Mouse (Mus musculus): Measurements from ENCODE around the gene Olfr692.
"Not testable (repeated sequence)": the region's sequence is repeated elsewhere in the genome, so short reads cannot be mapped to it uniquely, and the experiment has no call there.

Gene Olfr692

DNA sequence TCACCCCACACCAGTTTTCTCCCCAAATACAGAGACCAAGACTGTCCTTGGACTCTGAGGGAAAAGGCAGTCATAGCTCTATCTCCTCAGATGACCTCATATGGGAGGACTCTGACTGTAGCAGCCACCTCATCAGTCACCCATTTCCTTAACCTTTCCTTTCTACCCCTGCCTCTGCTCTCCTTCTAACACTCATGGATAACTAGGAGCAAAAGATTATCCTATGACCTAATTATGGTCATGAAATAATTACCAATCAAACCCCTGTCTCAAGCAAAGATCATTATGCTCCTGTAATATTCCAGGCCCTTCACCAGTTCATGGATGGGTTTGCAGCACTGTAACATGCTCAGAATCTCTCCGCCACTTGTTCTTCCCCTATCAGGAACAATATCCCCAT, at the start of gene Olfr692:
TSS of gene Olfr692 (plus strand) at position 301 of the 400 bp plus-strand sequence.
- no peak for DNase-seq

DNA sequence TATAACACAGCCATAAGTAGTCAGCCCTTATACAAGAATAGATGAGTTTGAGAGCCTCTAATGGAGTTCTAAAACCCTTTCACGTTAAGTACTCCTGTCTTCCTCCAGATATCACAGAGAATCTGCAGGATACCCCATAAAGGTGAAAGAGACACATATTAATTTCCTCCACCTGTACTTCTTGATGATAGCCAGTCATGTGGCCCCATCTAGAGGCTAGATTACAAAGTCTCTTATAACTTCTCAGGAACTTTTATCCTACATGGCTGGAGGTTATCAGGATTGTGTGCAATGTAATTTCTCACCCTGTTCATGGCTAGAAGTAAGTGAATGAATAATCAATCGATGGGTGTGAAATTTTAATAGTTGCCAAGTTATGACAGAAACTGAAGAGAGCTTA, 42.7 kb upstream of the Olfr692 start:
- DNase-seq = no peak

DNA sequence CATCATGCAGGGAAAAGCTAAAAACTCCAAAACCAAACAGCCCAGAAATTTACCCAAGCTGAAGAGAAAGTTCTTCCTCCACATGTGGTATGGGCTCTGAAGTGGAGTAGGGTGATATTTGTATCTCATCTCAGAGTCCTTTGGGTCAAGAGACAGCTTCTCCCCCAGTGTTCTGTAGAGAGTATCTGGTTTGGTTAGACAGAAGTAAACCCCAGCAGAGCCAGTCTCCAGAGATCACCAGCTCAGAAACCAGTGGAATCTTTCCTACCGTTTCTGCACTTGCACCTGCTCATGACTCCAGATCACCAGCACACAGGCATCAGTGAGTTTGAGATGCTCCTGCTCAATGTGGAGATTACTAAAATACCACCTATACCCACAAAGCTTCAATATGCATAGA, 34.0 kb upstream of the Olfr692 start, which contains the start of gene Olfr690:
TSS of gene Olfr690 (minus strand) at position 101 of the 400 bp plus-strand sequence.
- no peak for DNase-seq

DNA sequence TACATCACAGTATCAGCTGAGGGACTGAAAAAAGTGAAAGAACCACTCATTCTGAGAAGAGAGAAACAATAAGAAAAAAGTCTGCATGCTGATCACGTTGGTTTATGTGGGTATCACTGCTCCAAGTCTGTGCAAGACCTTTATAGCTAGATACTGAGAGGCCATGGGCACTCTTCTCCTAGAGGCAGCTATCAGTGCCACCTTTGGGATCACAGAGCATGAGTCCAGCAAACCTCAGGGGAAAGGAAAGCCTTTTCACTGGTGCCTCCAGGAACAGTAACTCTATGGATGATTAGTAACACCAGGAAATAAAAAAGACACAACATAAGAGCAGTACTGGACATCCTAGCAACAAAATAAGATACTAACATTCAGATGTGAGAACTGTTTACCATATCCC, 25.9 kb upstream of the Olfr692 start, which contains the start of gene Olfr691:
TSS of gene Olfr691 (minus strand) at position 101 of the 400 bp plus-strand sequence.
- DNase-seq = no peak

DNA sequence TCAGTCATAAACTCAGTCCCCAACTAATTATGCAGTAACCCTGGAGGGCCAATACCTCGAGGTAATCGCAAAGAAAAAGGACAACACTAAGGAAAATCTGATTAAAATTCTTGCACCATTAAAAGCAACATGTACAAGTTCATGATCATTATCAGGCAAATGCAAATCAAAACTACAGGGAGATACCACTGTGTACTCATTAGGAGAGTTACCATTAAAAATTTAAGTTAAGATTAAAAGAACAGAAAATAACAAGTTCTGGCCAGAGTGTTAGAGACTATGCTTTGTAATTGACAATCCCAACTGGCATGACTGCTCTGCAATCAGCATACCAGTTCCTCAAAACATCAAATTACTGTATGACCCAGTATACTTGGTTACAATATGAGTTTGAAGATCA, 25.3 kb upstream of the Olfr692 start:
- no peak for DNase-seq

DNA sequence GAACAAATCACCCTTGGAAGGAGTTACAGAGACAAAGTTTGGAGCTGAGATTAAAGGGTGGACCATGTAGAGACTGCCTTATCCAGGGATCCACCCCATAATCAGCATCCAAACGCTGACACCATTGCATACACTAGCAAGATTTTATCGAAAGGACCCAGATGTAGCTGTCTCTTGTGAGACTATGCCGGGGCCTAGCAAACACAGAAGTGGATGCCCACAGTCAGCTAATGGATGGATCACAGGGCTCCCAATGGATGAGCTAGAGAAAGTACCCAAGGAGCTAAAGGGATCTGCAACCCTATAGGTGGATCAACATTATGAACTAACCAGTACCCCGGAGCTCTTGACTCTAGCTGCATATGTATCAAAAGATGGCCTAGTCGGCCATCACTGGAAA, 12.0 kb upstream of the Olfr692 start:
- DNase-seq = not testable (repeated sequence)

DNA sequence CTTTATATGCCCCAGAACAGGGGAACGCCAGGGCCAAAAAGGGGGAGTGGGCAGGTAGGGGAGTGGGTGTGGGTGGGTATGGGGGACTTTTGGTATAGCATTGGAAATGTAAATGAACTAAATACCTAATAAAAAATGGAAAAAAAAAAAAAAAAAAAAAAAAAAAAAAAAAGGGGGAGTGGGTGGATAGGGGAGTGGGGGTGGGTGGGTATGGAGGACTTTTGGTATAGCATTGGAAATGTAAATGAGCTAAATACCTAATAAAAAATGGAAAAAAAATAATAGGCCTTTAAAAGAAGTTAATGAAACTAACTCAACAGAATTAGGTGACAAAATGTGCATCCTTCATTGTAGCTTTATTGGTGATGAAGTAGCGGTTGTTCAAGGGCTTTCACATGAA, 11.5 kb upstream of the Olfr692 start:
- DNase-seq = not testable (repeated sequence)

DNA sequence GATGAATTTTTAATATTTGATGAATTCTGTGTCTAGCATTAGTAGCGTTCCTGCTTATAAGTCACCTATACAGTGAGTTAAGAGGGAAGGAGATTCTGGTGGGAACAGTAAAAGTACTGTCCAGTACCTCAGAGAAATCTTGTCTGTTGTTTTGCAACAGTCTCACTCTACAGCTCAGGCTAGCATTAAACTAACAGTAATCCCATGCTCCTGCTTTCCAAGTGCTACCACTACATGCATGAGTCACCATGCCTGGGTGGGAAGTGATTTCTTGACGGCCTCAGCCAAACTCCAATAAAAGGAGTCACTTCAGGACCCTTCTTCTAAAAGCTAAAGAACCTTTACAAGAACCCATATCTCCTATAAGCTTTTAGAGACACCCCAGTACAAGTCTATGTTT, 6.3 kb upstream of the Olfr692 start:
- DNase-seq = no peak

DNA sequence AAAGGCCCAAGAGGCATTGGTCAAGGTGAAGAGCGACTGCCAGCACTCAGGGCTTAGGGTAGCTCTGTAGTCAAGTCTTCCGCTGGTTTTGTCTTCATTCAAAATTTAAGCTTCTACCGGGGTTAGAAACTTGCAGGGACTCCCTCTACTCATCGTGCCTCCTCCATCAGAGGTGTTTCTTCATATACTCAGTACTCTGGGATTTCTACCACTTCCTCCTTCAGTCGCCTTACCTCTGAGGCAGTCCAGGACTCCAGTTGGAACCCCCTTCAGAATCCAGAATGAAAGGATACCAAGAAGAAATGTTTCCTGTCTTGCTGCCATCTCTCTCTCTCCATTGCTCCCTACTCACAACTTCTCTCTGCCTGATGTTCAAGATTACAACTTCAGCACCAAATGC, 762 bp upstream of the Olfr692 start:
- DNase-seq = no peak

DNA sequence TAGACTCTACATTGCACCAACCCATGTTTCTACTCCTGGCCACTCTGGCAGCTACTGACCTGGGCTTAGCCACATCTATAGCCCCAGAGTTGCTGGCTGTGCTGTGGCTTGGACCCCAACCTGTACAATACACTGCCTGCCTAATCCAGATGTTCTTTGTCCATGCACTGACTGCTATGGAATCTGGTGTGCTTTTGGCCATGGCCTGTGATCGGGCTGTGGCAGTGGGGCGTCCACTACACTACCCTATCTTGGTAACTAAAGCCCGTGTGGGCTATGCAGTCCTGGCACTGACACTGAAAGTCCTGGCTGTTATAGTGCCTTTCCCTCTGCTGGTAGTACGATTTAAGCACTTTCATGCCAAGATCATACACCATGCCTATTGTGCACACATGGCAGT, 491 bp downstream of the Olfr692 start:
- DNase-seq = no peak

DNA sequence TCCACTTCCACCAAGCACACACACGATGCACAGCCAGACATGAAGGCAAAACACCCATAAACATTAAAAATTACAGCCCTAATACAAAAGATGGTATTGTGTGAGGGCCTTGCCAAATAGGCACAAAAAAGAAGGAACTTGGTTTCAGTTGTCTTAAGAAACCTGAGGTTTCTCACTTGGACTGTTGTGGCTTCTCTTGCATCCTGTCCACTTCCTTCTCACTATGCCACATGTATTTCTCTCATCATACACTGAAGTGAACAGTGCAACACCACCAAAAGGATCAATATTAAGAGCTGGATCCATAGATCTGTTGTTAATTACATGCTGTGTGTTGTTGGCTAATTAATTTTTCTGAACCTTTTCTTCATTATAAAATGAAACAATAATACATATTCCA, 4.9 kb downstream of the Olfr692 start:
- no peak for DNase-seq

DNA sequence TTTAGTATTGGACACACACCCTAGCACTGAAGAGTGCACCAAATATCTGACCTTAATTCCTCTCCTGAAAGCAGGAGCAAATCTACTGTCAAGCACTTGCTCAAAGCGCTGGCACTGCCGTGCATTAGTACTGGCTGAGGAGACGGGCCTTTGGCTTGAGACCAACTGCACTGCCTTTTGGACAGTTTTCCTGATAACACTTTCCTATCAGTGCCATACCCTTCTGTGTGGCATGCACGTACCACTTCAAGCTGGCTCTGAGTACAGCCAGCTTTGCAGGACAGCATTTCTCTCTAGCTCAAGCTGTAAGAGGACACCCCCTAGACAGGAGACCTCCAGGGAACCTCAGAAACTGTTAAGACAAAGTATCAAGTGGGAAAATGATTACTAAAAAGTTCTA, 5.5 kb downstream of the Olfr692 start:
- no peak for DNase-seq

DNA sequence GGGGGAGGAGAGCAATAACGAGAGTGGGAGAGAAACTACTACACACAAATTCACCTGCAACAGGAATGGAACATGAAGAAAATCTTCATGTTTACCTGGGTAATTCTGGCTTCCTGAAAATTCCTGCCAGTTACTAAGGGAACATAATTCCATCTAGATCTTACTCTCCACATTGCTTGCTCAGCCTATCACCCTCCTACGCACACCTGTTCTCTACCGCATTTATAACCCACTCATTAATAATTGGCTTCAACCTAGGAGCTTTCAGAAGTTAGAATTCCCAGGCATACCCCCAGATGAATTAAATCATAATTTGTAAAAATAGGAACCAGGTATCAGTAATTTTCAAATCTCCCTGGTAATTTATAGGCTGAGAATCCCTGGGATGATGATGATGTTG, 5.9 kb downstream of the Olfr692 start:
- DNase-seq = no peak

DNA sequence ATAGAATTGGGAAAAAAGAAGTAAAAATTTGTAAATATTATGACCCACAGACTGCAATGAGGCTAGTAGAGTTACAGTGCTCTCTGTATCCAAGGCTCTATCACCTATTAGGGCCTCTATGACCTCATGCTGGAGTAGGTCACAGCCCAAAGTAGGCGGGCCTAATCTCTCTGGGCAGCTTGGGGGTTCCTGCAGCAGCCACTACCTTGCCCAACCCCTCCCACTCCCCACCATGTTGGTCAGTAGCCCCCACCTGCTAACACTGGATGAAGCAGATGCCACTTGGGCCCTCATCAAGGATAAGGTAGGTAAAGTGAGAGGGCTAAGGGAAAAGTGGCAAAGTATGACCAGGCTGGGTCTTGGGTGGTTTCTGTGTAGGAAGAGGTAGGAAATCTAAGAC, 6.8 kb downstream of the Olfr692 start, which contains the start of gene Gm5901:
TSS of gene Gm5901 (plus strand) at position 173 of the 400 bp plus-strand sequence.
- no peak for DNase-seq

DNA sequence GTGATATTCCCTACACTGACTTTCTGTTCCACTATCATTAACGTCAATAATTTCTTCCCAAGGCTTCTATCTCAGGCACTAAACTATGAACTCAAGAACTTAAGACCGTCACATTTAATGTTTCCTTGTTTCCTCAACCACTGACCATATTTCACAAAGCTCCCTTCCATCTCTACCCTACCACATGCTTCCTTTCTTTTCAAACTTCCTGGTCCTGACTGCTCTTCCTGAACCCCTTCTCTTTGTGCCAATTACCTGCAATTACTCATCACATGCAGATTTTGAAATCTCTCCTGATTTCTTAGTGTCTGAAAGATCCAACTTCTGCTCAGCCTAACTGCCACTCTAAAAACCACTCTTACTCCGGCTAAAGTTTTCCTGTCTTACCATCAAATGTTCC, 12.3 kb downstream of the Olfr692 start:
- no peak for DNase-seq

DNA sequence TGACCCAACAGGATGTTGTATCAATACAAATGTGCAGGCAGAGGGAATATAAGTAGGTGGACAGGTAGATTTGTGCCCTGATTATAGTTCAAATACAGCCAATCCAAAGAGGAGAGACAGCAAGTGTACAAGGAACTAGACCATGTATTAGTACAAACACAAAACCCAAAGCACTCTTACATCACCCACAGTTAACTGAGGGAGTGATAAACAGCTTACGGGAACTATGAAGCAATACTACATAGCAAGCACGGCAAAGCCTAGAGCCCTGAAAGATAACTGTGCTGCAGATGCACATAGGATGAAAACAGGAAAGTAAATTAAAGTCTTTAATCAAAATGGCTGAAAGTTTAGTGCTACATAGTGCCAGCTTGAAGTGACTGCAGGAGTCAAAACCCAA, 19.7 kb downstream of the Olfr692 start:
- no peak for DNase-seq

DNA sequence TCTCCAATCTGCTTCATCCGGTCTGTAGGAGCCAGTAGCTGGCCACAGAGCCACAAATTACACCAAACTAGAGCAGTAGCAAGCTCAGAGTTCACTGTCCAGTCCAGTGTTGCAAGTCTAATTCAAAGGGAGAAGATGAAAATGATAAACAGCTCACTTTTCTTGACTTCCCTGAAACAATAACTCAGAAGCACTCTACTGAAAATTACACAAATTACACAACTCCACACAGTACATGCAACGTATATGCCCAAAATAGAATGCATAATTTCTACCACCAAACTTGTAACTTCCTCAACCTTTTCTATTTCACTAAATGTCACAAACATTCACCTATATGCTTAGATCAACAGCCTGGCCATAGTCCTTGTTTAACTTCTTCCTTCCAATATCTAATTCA, 22.2 kb downstream of the Olfr692 start:
- no peak for DNase-seq

DNA sequence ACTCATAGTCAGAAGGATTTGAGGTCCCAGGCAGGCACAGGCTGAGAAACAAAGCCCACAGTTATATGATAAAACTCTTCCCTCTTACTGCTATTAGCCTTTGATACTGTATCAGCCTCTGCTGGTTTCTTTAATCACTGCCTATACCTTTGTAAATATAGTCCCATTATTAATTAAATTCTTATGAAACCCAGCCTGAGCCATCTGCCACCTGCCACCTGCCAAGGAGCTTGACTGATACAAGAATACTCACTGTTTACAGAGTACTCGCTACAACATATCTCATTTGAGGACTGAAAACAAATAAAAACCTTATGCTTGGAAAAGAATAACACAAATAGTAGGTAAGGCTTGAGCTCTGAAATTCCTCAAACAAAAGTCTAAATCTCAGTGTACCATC, 26.6 kb downstream of the Olfr692 start:
- DNase-seq = peak; percentile 61

DNA sequence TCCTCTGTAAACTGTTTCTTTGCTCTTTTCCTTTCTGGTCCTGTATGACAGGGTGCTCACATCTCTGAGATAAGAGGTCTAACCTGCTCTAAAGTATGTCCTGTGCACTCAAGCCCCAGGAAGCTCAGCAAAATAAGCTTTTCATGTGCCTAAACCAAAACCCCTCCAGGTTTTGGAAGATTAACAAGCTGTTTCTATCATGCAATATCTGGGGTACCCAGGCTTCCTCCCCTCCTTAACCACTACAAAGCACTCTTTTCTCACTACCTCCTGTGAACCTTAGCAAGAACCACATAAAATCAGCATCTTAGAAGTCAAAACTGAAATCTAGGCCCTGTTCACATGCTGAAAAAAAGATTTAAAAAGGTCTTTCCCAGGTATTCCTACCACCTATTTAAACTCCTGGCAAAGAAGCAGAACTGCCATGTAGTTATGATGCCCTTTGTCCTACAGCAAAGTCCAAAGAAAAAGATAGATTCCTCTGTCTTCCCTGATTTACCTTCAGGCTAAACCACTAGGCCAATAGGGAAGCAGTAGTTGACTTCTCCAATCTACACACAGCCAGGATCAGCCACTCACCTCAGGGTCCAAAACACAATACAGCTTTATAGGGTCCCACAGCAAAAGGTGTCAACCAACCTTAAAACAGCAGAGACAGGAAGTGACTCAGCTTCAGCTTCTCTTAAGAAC, 27.2 kb downstream of the Olfr692 start:
- DNase-seq = no peak

DNA sequence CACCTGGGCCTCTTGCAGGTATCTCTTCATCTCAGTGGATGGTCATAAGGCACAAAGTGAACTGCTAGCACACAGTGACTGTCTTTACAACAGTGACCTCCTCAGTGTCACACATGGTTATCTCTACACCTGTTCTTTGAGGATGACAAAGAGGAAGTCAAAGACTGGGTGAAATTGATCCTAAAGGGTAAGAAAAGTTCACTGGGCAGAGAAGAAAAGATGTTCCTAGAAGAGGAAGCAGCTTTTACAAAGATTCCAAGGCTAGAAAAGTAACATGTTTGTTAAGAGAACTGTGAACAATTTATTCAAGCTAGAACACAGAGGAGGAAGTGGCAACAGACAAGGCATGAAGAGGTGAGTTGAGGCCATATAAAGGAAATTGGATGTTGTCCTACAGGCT, 28.1 kb downstream of the Olfr692 start:
- DNase-seq = no peak

DNA sequence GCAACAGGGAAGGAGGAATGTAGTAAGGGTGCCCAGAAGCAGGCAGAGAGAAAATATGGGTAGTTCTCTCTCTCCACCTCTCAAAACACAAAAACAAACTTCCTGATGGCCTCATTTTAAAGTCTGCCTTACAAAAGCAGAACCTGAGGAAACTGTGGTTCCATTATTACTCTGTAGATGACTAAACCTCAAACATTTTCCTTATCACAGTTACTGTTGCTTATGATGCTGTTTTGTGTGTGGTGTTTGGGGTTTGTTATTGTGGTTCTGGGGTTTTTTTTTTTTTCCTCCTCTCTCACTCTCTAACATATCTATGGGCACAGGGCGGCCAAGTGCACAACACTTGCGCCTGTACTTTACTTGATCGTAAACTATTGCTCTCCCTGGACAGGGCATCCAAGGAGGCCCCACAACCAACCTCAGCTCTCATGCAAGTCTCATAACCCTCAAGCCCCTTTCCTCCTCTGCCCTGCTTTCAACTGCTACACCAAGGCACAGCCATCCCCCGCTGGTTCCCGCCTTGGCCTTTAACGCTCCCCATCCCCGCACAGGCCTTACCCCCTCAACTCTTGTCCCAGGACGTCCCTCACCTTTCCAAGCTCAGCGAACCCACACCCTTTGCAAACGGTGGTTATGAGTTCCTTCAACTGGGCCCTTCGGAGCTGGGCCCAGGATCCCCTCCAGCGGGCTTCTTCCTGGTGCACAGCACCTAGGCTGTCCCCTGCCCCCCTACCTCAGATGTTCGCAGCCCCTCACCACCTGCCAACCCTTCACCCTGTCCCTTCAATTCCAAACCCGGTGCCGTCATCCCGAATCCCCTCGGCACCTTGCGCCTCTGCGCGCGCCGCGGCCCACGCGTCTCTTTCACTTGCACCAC, 31.3 kb downstream of the Olfr692 start:
- no peak for DNase-seq

DNA sequence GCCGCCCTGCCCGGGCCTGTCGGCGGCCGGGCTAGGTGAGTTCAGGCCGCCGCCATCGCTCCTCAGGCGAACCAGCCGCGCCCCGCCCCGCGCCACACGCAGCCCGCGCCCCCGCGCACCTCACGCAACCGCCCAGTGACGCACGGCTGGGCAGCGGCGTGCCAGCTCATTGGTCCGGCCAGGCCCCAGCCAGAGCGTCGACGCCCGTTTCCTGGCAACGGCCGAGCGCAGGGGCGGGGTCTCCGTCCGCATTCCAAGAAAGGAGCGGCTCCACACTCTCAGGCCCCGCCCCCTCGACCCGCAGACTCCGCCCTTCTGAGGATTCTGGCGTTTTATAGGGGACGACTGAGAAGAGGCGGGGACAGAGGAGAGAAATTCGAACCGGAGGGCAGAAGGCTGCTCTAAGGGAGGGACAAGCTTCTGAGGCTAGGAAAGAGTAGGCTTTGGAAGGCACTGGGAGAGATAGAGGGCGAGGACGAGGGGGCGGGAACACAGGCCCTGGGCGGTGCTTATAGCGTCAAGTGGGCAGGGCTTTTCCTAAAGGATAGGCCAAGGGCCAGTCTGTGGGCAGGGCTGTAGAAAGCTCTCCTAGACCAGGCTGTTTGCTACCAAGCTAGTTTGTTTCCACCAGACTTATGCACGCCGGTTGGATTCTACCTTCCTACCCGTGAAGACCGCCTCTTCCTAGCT, 32.0 kb downstream of the Olfr692 start, which contains the start of gene Fam160a2:
TSS of gene Fam160a2 (minus strand) at position 120 of the 690 bp plus-strand sequence.
- DNase-seq = peak; percentile 100

DNA sequence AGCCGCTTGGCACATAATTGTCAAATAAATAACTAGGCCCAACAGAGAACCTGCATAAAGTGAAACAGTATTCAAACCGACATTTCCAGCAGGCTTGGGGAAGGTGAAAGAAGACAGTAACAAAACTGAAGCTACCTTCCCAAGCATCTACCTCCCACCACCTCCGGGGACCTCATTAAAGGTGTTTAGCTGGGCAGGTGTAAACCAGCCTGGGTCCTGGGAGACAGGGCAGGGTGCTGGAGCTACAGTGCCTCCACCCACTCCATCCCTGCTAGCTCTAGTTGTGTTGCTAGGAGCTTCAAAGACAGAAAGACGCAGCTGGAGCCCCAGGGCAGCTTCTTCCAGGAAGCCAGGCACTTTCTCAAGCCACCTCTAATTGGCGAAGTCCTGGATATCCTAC, 36.2 kb downstream of the Olfr692 start, which contains the start of gene Cnga4:
TSS of gene Cnga4 (plus strand) at position 301 of the 400 bp plus-strand sequence.
- DNase-seq = no peak
